Mouse (Mus musculus) embryonic fibroblast, embryonic 13.5 days (primary cell): ENCODE data around the gene Srl.

Experiments
- CTCF ChIP-seq: IDR thresholded peaks from 2 replicates; pipeline ENCODE4 v1.5.1; 2011; ENCODE audit warnings: mild to moderate bottlenecking, control low read depth, low read length, moderate library complexity, borderline replicate concordance; ENCODE audit not compliant: insufficient read depth
- POLR2A ChIP-seq: IDR thresholded peaks from 2 replicates; pipeline ENCODE4 v1.6.1; 2011; ENCODE audit warnings: low read depth, mild to moderate bottlenecking, control low read depth, low read length, moderate library complexity

GRCm38 (mm10) chr16:4514383-4514782 lies 27.2 kb downstream of the Srl start:
- no peak for TF ChIP-seq CTCF
- no peak for TF ChIP-seq POLR2A
